Mouse (Mus musculus) olfactory bulb, adult 2 months (tissue): ENCODE data around the gene Olfr69. TPM values are rescaled to one million over a fixed set of nuclear protein-coding genes. Genes with fewer than 3 reads are reported as not detected.
"Not testable (repeated sequence)": the region's sequence is repeated elsewhere in the genome, so short reads cannot be mapped to it uniquely, and the experiment has no call there.

Experiments used
- H3K27ac ChIP-seq: fragments of 200-500 bp; 2 replicates; pipeline ENCODE4 v1.5.1; 2012; ENCODE audit warnings: low read depth, low read length; ENCODE audit not compliant: insufficient read depth
- H3K4me1 ChIP-seq: fragments of 200-500 bp; 2 replicates; pipeline ENCODE4 v1.6.1; 2012; ENCODE audit warnings: low read length; ENCODE audit not compliant: control insufficient read depth, insufficient read depth
- H3K4me3 ChIP-seq: fragments of 200-500 bp; 2 replicates; pipeline ENCODE4 v1.5.1; 2012; ENCODE audit warnings: mild to moderate bottlenecking, low read depth, low read length, moderate library complexity; ENCODE audit not compliant: insufficient read depth
- CTCF ChIP-seq: fragments of 200-500 bp; IDR thresholded peaks from 2 replicates; pipeline ENCODE4 v1.5.1; 2012; ENCODE audit warnings: low read depth, mild to moderate bottlenecking, low read length, moderate library complexity; ENCODE audit not compliant: insufficient read depth
- POLR2A ChIP-seq: fragments of 200-500 bp; IDR thresholded peaks from 2 replicates; pipeline ENCODE4 v1.6.1; 2012; ENCODE audit warnings: mild to moderate bottlenecking, low read depth, low read length, moderate library complexity; ENCODE audit not compliant: insufficient read depth
- WGBS: fragments of 180-500 bp; shearing (Covaris S2); methylation state at CpG from one replicate; pipeline ENCODE4 v1.1.7; 2018; 5-methylcytosine and 5-hydroxymethylcytosine counted together
- polyA plus RNA-seq: library from polyadenylated mRNA; stranded (reverse); fragments of >200 nt; gene quantifications from 2 replicates; pipeline ENCODE4 v1.2.4, GENCODE M21; 2012; ENCODE audit warnings: low replicate concordance; ENCODE audit not compliant: missing spikeins, insufficient read depth, insufficient read length

The Olfr69 gene
- polyA plus RNA-seq, 1 experiment = not detected

DNA sequence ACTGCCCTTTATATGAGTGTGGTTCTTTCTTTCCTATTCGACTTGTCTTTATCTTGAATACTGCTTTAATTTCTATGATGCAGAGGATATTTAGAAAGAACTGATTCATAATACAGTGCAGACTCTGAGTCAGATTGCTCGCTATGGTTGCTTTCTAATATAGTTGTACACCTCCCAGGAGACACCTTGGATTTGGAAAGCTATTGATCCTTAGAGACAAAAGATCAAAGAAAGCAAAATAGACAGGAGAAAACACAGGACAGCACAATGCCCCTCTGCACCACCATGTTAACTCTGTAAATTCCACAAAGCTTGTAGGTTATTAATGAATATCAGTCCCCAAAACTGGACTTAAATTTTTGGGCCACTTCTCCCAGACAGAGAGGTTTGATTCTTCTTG lies 26.6 kb downstream of the Olfr69 start, which contains the start of gene Olfr629:
TSS of gene Olfr629 (minus strand) at position 101 of the 400 bp plus-strand sequence.
- Histone ChIP-seq H3K27ac (no peak within 1 kb of the TSS), H3K4me3 (no peak within 1 kb of the TSS), H3K4me1 (no peaks in the 10 kb centered on the region)
- 69% methylated on average over 2 of the region's 2 CpGs for WGBS
- TF ChIP-seq CTCF = no peak
- TF ChIP-seq POLR2A = no peak

DNA sequence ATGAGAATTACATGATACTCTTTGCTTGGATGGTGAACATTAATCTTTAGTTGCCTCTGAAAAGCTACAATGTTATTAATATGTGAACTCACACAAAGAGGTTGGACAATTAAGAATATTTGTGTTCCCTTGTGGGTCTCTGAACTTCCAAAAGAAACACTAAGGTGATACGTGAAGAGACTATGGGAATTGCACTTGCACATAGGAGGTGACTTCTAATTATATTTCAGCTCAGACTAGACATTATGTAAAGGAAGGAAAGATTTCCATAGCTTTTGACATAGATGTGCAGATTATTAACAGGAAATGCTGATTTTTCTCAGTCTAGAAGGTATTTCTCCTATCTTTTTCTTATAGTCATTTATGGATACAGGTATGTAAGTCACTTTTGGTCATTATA lies 41.3 kb downstream of the Olfr69 start, which contains the start of gene Olfr628:
TSS of gene Olfr628 (plus strand) at position 301 of the 400 bp plus-strand sequence.
- no peak within 1 kb of the TSS for H3K4me3 ChIP-seq
- no peaks in the 10 kb centered on the region for H3K4me1 ChIP-seq
- H3K27ac ChIP-seq = no peak within 1 kb of the TSS
- WGBS = 85% methylated on average over 1 of the region's 1 CpGs
- TF ChIP-seq POLR2A (no peak), CTCF (no peak)

DNA sequence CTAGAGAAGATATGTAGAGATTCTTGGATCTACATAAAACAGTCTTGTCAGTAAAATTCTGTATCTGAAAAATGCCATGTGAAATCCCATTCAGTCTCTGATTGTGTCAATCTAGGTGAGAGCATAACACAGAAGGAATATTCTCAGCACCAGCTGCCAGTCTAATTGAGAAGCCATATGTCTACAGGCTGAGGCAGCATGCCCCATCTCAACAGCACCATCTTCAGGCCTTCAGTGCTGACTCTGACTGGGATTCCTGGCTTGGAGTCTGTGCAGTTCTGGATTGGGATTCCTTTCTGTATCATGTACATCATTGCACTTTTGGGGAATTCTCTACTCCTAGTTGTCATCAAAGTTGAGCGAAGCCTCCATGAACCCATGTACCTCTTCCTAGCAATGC lies 55.0 kb downstream of the Olfr69 start:
- not testable (repeated sequence) for H3K27ac ChIP-seq, H3K4me3 ChIP-seq
- WGBS = 96% methylated on average over 1 of the region's 1 CpGs

More for the DNA sequence above, 55.0 kb downstream of the Olfr69 start:
- not testable (repeated sequence) for H3K4me1 ChIP-seq

Other genes starting within 250 kb of the Olfr69 start
- not detected in 2 replicates for gene Olfr612, start 228.9 kb downstream of the Olfr69 start, polyA plus RNA-seq
- gene Olfr613, start 223.5 kb downstream of the Olfr69 start, polyA plus RNA-seq = not detected in 2 replicates
- not detected in 2 replicates for gene Olfr615, start 215.5 kb downstream of the Olfr69 start, polyA plus RNA-seq
- not detected in 2 replicates for gene Olfr616, start 202.5 kb downstream of the Olfr69 start, polyA plus RNA-seq
- gene Olfr617, start 198.5 kb downstream of the Olfr69 start, polyA plus RNA-seq = not detected in 2 replicates
- gene Olfr618, start 181.5 kb downstream of the Olfr69 start, polyA plus RNA-seq = not detected in 2 replicates
- gene Olfr619, start 171.0 kb downstream of the Olfr69 start, polyA plus RNA-seq = not detected in 2 replicates
- gene Olfr620, start 159.1 kb downstream of the Olfr69 start, polyA plus RNA-seq = not detected in 2 replicates
- not detected in 2 replicates for gene Olfr622, start 128.9 kb downstream of the Olfr69 start, polyA plus RNA-seq
- not detected in 2 replicates for gene Olfr623, start 107.9 kb downstream of the Olfr69 start, polyA plus RNA-seq
- gene Olfr624, start 100.4 kb downstream of the Olfr69 start, polyA plus RNA-seq = not detected in 2 replicates
- not detected in 2 replicates for gene Olfr625-ps1, start 88.9 kb downstream of the Olfr69 start, polyA plus RNA-seq
- not detected in 2 replicates for gene Olfr243, start 56.9 kb downstream of the Olfr69 start, polyA plus RNA-seq
- gene Olfr628, start 41.2 kb downstream of the Olfr69 start, polyA plus RNA-seq = not detected in 2 replicates
- gene Olfr629, start 26.7 kb downstream of the Olfr69 start, polyA plus RNA-seq = not detected in 2 replicates
- not detected in 2 replicates for gene Olfr630, start 14.3 kb downstream of the Olfr69 start, polyA plus RNA-seq
- gene Olfr68, start 8.1 kb upstream of the Olfr69 start, polyA plus RNA-seq = not detected in 2 replicates
- not detected in 2 replicates for gene Olfr67, start 20.2 kb upstream of the Olfr69 start, polyA plus RNA-seq
- gene Hbb-bt, start 42.4 kb upstream of the Olfr69 start, polyA plus RNA-seq = not detected in 2 replicates
- not detected in 2 replicates for gene Hbb-bs, start 56.5 kb upstream of the Olfr69 start, polyA plus RNA-seq
- not detected in 2 replicates for gene Hbb-bh2, start 68.9 kb upstream of the Olfr69 start, polyA plus RNA-seq
- gene Hbb-bh1, start 71.6 kb upstream of the Olfr69 start, polyA plus RNA-seq = not detected in 2 replicates
- not detected in 2 replicates for gene Hbb-y, start 81.6 kb upstream of the Olfr69 start, polyA plus RNA-seq
- not detected in 2 replicates for gene Olfr66, start 114.7 kb upstream of the Olfr69 start, polyA plus RNA-seq
- gene Olfr64, start 122.9 kb upstream of the Olfr69 start, polyA plus RNA-seq = not detected in 2 replicates
- not detected in 2 replicates for gene Olfr65, start 131.9 kb upstream of the Olfr69 start, polyA plus RNA-seq
- gene Olfr631, start 157.2 kb upstream of the Olfr69 start, polyA plus RNA-seq = not detected in 2 replicates
- not detected in 2 replicates for gene Olfr632, start 162.8 kb upstream of the Olfr69 start, polyA plus RNA-seq
- gene Olfr633, start 172.8 kb upstream of the Olfr69 start, polyA plus RNA-seq = not detected in 2 replicates
- gene Olfr635, start 199.6 kb upstream of the Olfr69 start, polyA plus RNA-seq = not detected in 2 replicates
- gene Olfr638, start 227.2 kb upstream of the Olfr69 start, polyA plus RNA-seq = not detected in 2 replicates
- gene Olfr639, start 245.7 kb upstream of the Olfr69 start, polyA plus RNA-seq = not detected in 2 replicates